Mouse (Mus musculus): ENCODE data around the gene Spry2.

- no peak for TF ChIP-seq USF1 (IDR thresholded peaks at IDR 0.05; ENCODE audit: low read depth)
- TF ChIP-seq TCF12 (IDR thresholded peaks at IDR 0.05; ENCODE audit: insufficient read depth, poor library complexity, severe bottlenecking): no peak
Measured at GRCm38 (mm10) chr14:105859368-105859767, 37.3 kb downstream of the Spry2 start.

All from myocyte (in vitro differentiated cells).